Mouse (Mus musculus) embryonic fibroblast, embryonic 13.5 days (primary cell): ENCODE measurements around the gene Ccdc86.

Experiments
- CTCF ChIP-seq: IDR thresholded peaks from 2 replicates; pipeline ENCODE4 v1.5.1; 2011; ENCODE audit warnings: mild to moderate bottlenecking, control low read depth, low read length, moderate library complexity, borderline replicate concordance; ENCODE audit not compliant: insufficient read depth
- POLR2A ChIP-seq: IDR thresholded peaks from 2 replicates; pipeline ENCODE4 v1.6.1; 2011; ENCODE audit warnings: low read depth, mild to moderate bottlenecking, control low read depth, low read length, moderate library complexity

GRCm38 (mm10) chr19:10895708-10896107 lies 53.4 kb downstream of the Ccdc86 start:
- TF ChIP-seq POLR2A (no peak), CTCF (no peak)
